Mouse (Mus musculus) embryonic facial prominence, embryonic 11.5 days (tissue): ENCODE data around the gene Slc43a3. TPM values are rescaled to one million over a fixed set of nuclear protein-coding genes. Genes with fewer than 3 reads are reported as not detected.

Experiments used
- ATAC-seq: fragments of 200-750 bp; cut with Nextera tagmentation; replicated peaks from 2 replicates; pipeline ENCODE4 v1.8.0; 2017; ENCODE audit warnings: low read depth; ENCODE audit not compliant: insufficient number of reproducible peaks, low FRiP score, low TSS enrichment
- DNase-seq: peaks from one replicate; pipeline ENCODE4 v3.0.0-alpha.2; 2015; ENCODE audit warnings: low spot score
- H3K27ac ChIP-seq: fragments of 300-500 bp; sonication (generic); replicated peaks from 2 replicates; pipeline ENCODE4 v1.5.1; 2014; ENCODE audit warnings: mild to moderate bottlenecking, low read depth, low read length, control low read depth
- H3K27me3 ChIP-seq: fragments of 300-500 bp; sonication (generic); 2 replicates; pipeline ENCODE4 v1.6.1; 2014; ENCODE audit warnings: mild to moderate bottlenecking, low read length, moderate library complexity, mixed read lengths; ENCODE audit not compliant: control insufficient read depth, insufficient read depth
- H3K36me3 ChIP-seq: fragments of 300-500 bp; sonication (generic); replicated peaks from 2 replicates; pipeline ENCODE4 v1.6.1; 2014; ENCODE audit warnings: low read depth, mild to moderate bottlenecking, low read length, moderate library complexity, mixed read lengths; ENCODE audit not compliant: control insufficient read depth, insufficient read depth
- H3K4me1 ChIP-seq: fragments of 300-500 bp; sonication (generic); 2 replicates; pipeline ENCODE4 v1.6.1; 2014; ENCODE audit warnings: low read length, mixed read lengths; ENCODE audit not compliant: control insufficient read depth, insufficient read depth
- H3K4me2 ChIP-seq: fragments of 300-500 bp; sonication (generic); 2 replicates; pipeline ENCODE4 v1.6.1; 2014; ENCODE audit warnings: low read depth, mild to moderate bottlenecking, control low read depth, low read length, moderate library complexity
- H3K4me3 ChIP-seq: fragments of 300-500 bp; sonication (generic); 2 replicates; pipeline ENCODE4 v1.5.1; 2014; ENCODE audit warnings: low read depth, low read length, control low read depth
- H3K9ac ChIP-seq: fragments of 300-500 bp; sonication (generic); replicated peaks from 2 replicates; pipeline ENCODE4 v1.6.1; 2014; ENCODE audit warnings: mild to moderate bottlenecking, control low read depth, low read length
- H3K9me3 ChIP-seq: fragments of 300-500 bp; sonication (generic); replicated peaks from 2 replicates; pipeline ENCODE4 v1.6.1; 2016; ENCODE audit warnings: mild to moderate bottlenecking, low read length, inconsistent platforms, mixed read lengths; ENCODE audit not compliant: control insufficient read depth
- WGBS: fragments of 180-500 bp; shearing (Covaris S2); extraction: QIAGEN DNeasy Blood & Tissue Kit; methylation state at CpG from one replicate; pipeline ENCODE4 v1.1.7; 2014; 5-methylcytosine and 5-hydroxymethylcytosine counted together
- polyA plus RNA-seq: library from polyadenylated mRNA; unstranded; fragments of >200 nt; fragmentation: Nextera tagmentation; extraction: Ambion mirVana; gene quantifications from 2 replicates; pipeline ENCODE4 v1.2.1, GENCODE M21; 2014

The Slc43a3 gene
- polyA plus RNA-seq, 1 experiment from 2014 or later, result 37.2 TPM

DNA sequence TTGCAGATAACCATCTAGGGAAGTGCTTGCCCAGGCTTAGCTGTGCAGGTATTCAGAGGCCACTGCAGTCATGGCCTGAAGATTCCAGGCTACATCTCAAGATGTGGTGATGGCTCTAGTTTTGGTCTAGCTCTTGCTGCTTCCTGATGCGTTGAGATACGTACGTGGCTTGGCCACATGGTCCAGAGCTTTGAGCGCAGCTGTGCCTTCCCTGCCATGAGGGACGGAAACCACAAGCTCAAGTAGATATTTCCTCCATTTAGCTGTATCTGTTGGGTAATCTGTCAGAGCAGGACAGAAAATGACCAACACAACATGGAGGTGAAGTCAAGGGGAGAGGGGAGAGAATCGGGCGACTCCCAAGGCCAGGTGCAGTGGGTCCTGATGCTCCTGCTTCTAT, 6.2 kb upstream of the Slc43a3 start:
- H3K4me1 ChIP-seq, result no peaks in the 10 kb centered on the region
- H3K4me3 ChIP-seq, result no peak overlapping the region
- H3K9ac ChIP-seq, result no peak overlapping the region
- H3K9me3 ChIP-seq, result no peaks in the 10 kb centered on the region
- DNase-seq (no peak), ATAC-seq (no peak)
- WGBS, result 93% methylated on average over 7 of the region's 7 CpGs
- no peak overlapping the region for H3K27ac ChIP-seq
- H3K27me3 ChIP-seq, result no peaks in the 10 kb centered on the region
- H3K4me2 ChIP-seq, result no peak overlapping the region
- no peaks in the 10 kb centered on the region for H3K36me3 ChIP-seq

DNA sequence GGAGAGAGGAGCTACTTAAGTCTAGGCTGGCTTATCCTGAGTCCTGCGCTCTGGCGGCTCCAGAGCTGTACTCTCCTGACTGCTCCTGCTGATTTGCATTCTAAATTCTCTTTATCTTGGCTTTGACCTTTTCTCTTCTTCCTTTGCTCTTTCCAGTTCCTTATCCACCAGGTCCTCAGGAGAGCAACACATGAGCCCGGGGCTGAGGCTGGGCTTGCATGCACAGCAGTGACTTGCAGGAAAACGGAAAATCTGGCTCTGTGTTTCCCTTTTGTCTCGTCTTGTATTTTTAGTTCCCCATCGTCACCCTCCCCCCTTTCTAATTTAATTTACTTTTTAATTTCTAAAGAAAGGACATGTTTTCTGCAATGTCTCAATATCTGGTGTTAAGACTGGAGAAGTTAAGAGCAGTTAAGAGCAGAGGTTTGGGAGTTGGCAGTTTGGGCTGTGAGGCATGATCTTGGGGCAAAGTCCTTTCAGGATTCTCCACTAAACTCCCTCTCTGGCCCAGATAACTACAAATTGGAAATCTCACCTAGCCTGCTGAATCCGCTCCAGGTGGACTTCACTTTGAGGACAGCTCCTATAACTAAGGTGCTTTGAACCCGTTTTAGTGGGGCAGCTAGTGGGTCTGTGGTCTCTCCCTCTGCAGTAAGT, 2.3 kb upstream of the Slc43a3 start:
- no peak overlapping the region for H3K4me3 ChIP-seq
- H3K4me1 ChIP-seq, result no peaks in the 10 kb centered on the region
- H3K9me3 ChIP-seq, result no peaks in the 10 kb centered on the region
- no peak overlapping the region for H3K27ac ChIP-seq
- no peak for ATAC-seq
- H3K4me2 ChIP-seq, result no peak overlapping the region
- H3K9ac ChIP-seq, result no peak overlapping the region
- H3K36me3 ChIP-seq, result no peaks in the 10 kb centered on the region
- 78% methylated on average over 8 of the region's 8 CpGs for WGBS
- DNase-seq, result no peak
- no peaks in the 10 kb centered on the region for H3K27me3 ChIP-seq

GRCm38 (mm10) chr2:84934649-84935007, 1.8 kb upstream of the Slc43a3 start:
- Histone ChIP-seq H3K27ac (no peak overlapping the region), H3K4me2 (no peak overlapping the region), H3K4me3 (no peak overlapping the region), H3K9ac (no peak overlapping the region), H3K36me3 (no peaks in the 10 kb centered on the region), H3K9me3 (no peaks in the 10 kb centered on the region), H3K27me3 (no peaks in the 10 kb centered on the region), H3K4me1 (no peaks in the 10 kb centered on the region)
- 70% methylated on average over 4 of the region's 4 CpGs for WGBS
- DNase-seq, result no peak
- no peak for ATAC-seq

- Histone ChIP-seq H3K4me1 (no peaks in the 10 kb centered on the region), H3K27ac (no peak overlapping the region), H3K27me3 (no peaks in the 10 kb centered on the region), H3K36me3 (no peaks in the 10 kb centered on the region), H3K4me2 (no peak overlapping the region), H3K4me3 (no peak overlapping the region), H3K9ac (no peak overlapping the region), H3K9me3 (no peaks in the 10 kb centered on the region)
- 83% methylated on average over 5 of the region's 5 CpGs for WGBS
- DNase-seq (no peak), ATAC-seq (no peak)
Observed at GRCm38 (mm10) chr2:84935065-84935464, 1.3 kb upstream of the Slc43a3 start.

DNA sequence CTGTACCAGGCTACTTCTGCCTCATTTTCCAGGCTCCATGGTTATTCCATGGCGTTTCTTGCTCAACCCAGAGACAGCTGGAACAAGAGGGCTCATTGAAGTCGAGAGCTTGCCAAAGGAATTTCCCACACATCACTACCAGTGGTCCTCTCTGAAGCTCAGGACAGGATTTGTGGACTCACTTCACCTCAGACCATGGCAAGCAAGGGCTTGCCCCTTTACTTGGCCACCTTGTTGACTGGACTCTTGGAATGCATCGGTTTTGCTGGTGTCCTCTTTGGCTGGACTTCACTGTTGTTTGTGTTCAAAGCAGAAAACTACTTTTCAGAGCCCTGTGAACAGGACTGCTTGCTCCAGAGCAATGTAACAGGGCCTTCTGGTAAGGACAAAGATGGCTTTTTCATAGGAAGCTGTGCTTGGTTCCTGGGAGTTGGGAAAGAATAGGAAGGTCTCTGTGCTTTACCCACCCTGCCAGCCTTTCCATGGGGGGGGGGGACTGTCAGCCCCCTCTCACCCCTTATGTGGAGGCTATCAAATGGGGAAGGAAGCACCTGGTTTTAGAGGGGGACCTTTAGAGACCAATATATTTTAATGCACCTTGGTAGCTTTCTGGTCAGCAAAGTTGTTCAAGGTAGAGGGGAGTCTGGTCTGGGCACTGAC, 1.2 kb downstream of the Slc43a3 start:
- Histone ChIP-seq H3K9me3 (no peaks in the 10 kb centered on the region), H3K27me3 (no peaks in the 10 kb centered on the region), H3K27ac (no peak overlapping the region), H3K36me3 (no peaks in the 10 kb centered on the region), H3K4me3 (peak overlapping the region; percentile 5; the same call in 1 of the 2 replicates), H3K4me2 (peak overlapping the region; percentile 50), H3K9ac (no peak overlapping the region), H3K4me1 (no peaks in the 10 kb centered on the region)
- WGBS, result 65% methylated on average over 3 of the region's 3 CpGs
- no peak for DNase-seq
- no peak for ATAC-seq

DNA sequence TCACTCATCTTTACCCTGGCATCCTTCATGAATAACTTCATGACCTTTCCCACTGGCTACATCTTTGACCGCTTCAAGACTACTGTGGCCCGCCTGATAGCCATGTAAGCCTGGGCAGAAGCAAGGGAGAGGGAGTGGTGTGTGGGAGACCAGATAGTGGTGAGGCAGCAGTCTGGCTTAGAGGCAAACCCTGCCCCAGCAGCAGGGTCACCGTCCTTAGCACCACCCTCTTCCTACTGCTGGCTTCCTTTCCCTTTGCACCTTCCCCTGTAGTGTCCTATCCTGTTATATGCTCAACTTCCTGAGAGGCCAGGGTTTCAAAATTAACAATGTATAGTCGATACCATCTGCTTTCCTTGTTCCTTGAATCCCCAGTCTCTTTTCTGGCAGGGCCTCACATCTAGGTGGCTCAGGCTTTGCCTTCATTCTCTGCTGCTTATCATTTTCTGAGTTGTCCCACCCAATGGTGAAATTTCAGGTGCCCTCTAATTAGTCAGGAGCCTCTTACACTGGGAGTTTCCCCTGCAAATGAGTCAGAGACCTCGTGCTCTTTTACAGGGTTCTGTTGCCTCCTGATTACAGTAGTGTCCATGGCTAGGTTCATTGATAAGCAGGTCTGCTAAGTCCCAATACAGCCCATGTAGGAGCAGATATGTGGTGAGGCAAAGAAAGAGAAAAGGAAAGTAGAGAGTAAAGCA, 2.0 kb downstream of the Slc43a3 start:
- Histone ChIP-seq H3K36me3 (no peaks in the 10 kb centered on the region), H3K9me3 (no peaks in the 10 kb centered on the region), H3K4me2 (no peak overlapping the region), H3K27me3 (no peaks in the 10 kb centered on the region), H3K27ac (no peak overlapping the region), H3K9ac (no peak overlapping the region), H3K4me3 (no peak overlapping the region), H3K4me1 (no peaks in the 10 kb centered on the region)
- ATAC-seq (0 out of 2 replicates have a peak, but pooled peaks have one; percentile 19), DNase-seq (no peak)
- WGBS, result 81% methylated on average over 5 of the region's 5 CpGs

DNA sequence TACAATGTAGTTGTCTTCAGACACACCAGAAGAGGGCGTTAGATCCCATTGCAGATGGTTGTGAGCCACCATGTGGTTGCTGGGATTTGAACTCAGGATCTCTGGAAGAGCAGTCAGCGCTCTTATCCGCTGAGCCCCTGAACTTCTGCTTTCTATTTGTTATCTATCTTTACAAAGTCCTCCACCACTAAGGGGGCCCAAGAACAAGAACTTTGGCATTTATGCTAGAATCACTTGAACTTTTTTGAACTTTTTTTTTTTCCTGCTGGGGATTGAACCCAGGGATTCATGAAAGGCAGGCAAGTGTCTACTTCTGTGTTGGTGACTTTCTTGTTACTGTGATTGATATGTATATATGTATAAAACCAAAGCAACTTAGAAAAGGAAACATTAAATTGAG, 2.9 kb downstream of the Slc43a3 start:
- H3K4me1 ChIP-seq, result no peaks in the 10 kb centered on the region
- no peaks in the 10 kb centered on the region for H3K27me3 ChIP-seq
- no peak overlapping the region for H3K4me2 ChIP-seq
- no peaks in the 10 kb centered on the region for H3K9me3 ChIP-seq
- DNase-seq (no peak), ATAC-seq (no peak)
- WGBS, result 91% methylated on average over 3 of the region's 3 CpGs
- H3K27ac ChIP-seq, result no peak overlapping the region
- no peaks in the 10 kb centered on the region for H3K36me3 ChIP-seq
- no peak overlapping the region for H3K9ac ChIP-seq
- H3K4me3 ChIP-seq, result no peak overlapping the region

DNA sequence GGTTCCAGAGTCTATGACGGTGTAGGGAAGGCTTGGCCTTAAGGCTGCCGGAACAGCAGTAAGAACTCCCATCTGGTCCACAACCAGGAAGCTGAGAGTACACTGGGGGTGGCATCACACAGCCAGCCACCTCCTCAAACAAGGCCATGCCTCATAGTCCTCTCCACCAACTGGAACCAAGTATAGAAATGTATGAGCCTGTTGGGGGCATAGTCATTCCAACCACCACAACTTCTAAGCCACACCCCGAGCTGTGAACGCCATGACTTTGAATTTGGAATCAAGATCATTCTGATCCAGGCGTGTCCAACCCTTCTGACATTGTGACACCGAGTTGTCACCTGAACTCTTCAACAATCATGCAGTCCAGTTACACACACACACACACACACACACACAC, 3.3 kb downstream of the Slc43a3 start:
- Histone ChIP-seq H3K27me3 (no peaks in the 10 kb centered on the region), H3K4me3 (no peak overlapping the region), H3K4me1 (no peaks in the 10 kb centered on the region), H3K9me3 (no peaks in the 10 kb centered on the region), H3K27ac (no peak overlapping the region), H3K4me2 (no peak overlapping the region), H3K36me3 (no peaks in the 10 kb centered on the region), H3K9ac (no peak overlapping the region)
- WGBS, result 97% methylated on average over 6 of the region's 6 CpGs
- DNase-seq (no peak), ATAC-seq (no peak)
